Mouse (Mus musculus) brain, adult 2 months (tissue): ENCODE results near the gene Tnnt3.

ENCODE experiments used
- DNase-seq: peaks from one replicate; pipeline ENCODE4 v3.0.0; 2011; ENCODE audit warnings: low read depth, low spot score

Gene Tnnt3

DNA sequence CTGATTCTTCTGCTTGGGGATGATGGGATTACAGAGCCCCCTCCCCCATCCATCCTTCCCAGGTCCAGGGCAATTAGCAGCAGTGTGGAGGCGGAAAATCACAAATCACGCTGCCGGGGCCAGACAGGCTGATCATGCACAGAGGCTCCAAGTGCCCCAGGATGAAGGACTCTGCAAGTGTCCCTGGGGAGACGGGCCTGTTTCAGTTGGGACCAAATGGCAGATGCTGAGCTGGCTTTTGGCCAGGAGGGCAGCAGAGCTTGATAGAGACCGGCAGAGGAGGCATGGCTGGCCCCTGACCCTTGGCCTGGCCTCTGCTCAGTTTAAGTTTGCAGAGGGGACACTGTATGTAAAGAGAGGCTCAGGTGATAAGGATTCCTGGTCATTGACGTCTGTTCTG lies 64.5 kb downstream of the Tnnt3 start:
- no peak for DNase-seq

DNA sequence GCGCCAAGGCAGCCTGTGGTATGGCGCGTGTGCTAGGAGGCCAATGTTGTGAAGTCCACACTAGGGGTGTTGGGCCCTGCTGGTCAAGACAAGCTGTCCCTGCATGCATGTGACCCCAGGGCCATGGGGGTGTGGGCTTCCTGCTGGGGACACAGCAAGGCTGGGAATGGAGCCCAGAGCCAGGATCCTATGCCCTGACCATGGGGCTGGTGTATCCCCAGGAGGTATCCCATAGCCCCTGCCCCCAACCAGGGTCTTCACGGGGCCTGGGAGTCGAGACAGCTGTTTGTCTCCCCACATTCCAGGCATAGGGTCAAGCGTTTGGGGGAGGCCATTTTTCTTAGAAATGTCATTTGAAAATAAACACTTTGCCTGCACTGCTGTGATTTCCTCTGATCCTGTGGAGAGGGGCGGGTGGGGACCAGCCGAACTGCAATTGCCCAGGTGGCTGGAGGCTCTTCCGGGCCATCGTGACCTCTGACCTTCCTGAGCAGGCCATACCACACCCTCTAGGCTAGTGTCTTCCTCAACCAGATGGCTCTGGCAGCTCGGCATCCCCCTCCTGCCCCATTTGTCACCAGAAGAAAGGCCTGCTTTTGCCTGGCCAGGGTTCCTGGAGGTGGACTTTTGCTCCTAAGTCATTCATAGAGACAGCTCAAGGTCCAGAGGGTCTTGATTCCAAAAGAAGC lies 66.5 kb downstream of the Tnnt3 start:
- DNase-seq = no peak
